Mouse (Mus musculus) small intestine, adult 2 months (tissue): ENCODE data around the gene Trak1. TPM values are rescaled to one million over a fixed set of nuclear protein-coding genes. Genes with fewer than 3 reads are reported as not detected.
A peak's percentile ranks its signal among the peaks of the same experiment; 100 is the strongest.

Experiments
- H3K27ac ChIP-seq: fragments of 200-500 bp; 2 replicates; pipeline ENCODE4 v1.5.1; 2012; ENCODE audit warnings: low read depth, low read length, control low read depth, inconsistent platforms; ENCODE audit not compliant: insufficient read depth
- H3K27me3 ChIP-seq: fragments of 200-500 bp; 2 replicates; pipeline ENCODE4 v1.6.1; 2012; ENCODE audit warnings: mild to moderate bottlenecking, moderate library complexity, low read length, inconsistent platforms; ENCODE audit not compliant: control insufficient read depth, insufficient read depth
- H3K36me3 ChIP-seq: fragments of 200-500 bp; 2 replicates; pipeline ENCODE4 v1.6.1; 2012; ENCODE audit warnings: mild to moderate bottlenecking, low read length, control low read depth, inconsistent platforms; ENCODE audit not compliant: control insufficient read depth, insufficient read depth
- H3K4me1 ChIP-seq: fragments of 200-500 bp; 2 replicates; pipeline ENCODE4 v1.6.1; 2012; ENCODE audit warnings: low read length, inconsistent platforms, mixed read lengths; ENCODE audit not compliant: control insufficient read depth, insufficient read depth, insufficient read length
- H3K4me3 ChIP-seq: fragments of 200-500 bp; 2 replicates; pipeline ENCODE4 v1.5.1; 2012; ENCODE audit warnings: low read depth, mild to moderate bottlenecking, control low read depth, inconsistent platforms, low read length, moderate library complexity
- CTCF ChIP-seq: fragments of 200-500 bp; IDR thresholded peaks from 2 replicates; pipeline ENCODE4 v1.5.1; 2012; ENCODE audit warnings: low read depth, mild to moderate bottlenecking, control low read depth, inconsistent platforms, low read length, moderate library complexity, mixed read lengths; ENCODE audit not compliant: insufficient replicate concordance, insufficient read length; ENCODE audit errors: extremely low read depth
- POLR2A ChIP-seq: fragments of 200-500 bp; IDR thresholded peaks from 2 replicates; pipeline ENCODE4 v1.6.1; 2012; ENCODE audit warnings: low read depth, mild to moderate bottlenecking, control low read depth, inconsistent platforms, low read length, moderate library complexity
- WGBS: fragments of 180-500 bp; shearing (Covaris S2); methylation state at CpG from one replicate; pipeline ENCODE4 v1.1.7; 2018; 5-methylcytosine and 5-hydroxymethylcytosine counted together
- polyA plus RNA-seq: library from polyadenylated mRNA; depleted of rRNA; stranded (reverse); fragments of >200 nt; gene quantifications from 2 replicates; pipeline ENCODE4 v1.2.3, GENCODE M21; 2012

Trak1 gene
- polyA plus RNA-seq, 1 experiment = 99.8 TPM

GRCm38 (mm10) chr9:121385749-121386350 lies 88.5 kb downstream of the Trak1 start:
- Histone ChIP-seq H3K27ac (no peak overlapping the region), H3K4me3 (no peak overlapping the region), H3K4me1 (peaks cover 3% of the 10 kb centered on the region), H3K36me3 (peaks cover 2% of the 10 kb centered on the region), H3K27me3 (no peaks in the 10 kb centered on the region)
- WGBS = 93% methylated on average over 12 of the region's 12 CpGs
- TF ChIP-seq CTCF = no peak
- TF ChIP-seq POLR2A = no peak

- H3K36me3 ChIP-seq = peaks cover 4% of the 10 kb centered on the region
- peaks cover 1% of the 10 kb centered on the region for H3K4me1 ChIP-seq
- WGBS = 76% methylated on average over 9 of the region's 9 CpGs
- no peak overlapping the region for H3K4me3 ChIP-seq
- TF ChIP-seq CTCF (no peak), POLR2A (no peak)
- no peaks in the 10 kb centered on the region for H3K27me3 ChIP-seq
- no peak overlapping the region for H3K27ac ChIP-seq
Measured at GRCm38 (mm10) chr9:121387539-121388272, 90.4 kb downstream of the Trak1 start.

- 85% methylated on average over 13 of the region's 13 CpGs for WGBS
- no peaks in the 10 kb centered on the region for H3K27me3 ChIP-seq
- H3K4me3 ChIP-seq = no peak overlapping the region
- no peak overlapping the region for H3K27ac ChIP-seq
- H3K36me3 ChIP-seq = peaks cover 8% of the 10 kb centered on the region
- no peak for TF ChIP-seq POLR2A
- no peak for TF ChIP-seq CTCF
- H3K4me1 ChIP-seq = no peaks in the 10 kb centered on the region; the same call in none of the 2 replicates
Measured at GRCm38 (mm10) chr9:121388273-121388931, 91.1 kb downstream of the Trak1 start.

GRCm38 (mm10) chr9:121389258-121389657 lies 92.0 kb downstream of the Trak1 start:
- Histone ChIP-seq H3K36me3 (peaks cover 10% of the 10 kb centered on the region), H3K4me3 (no peak overlapping the region), H3K4me1 (no peaks in the 10 kb centered on the region; the same call in none of the 2 replicates), H3K27me3 (no peaks in the 10 kb centered on the region), H3K27ac (no peak overlapping the region)
- no peak for TF ChIP-seq POLR2A
- TF ChIP-seq CTCF = no peak
- WGBS = 76% methylated on average over 10 of the region's 10 CpGs

- H3K4me3 ChIP-seq = no peak overlapping the region
- H3K27me3 ChIP-seq = no peaks in the 10 kb centered on the region
- WGBS = 94% methylated on average over 13 of the region's 13 CpGs
- peaks cover 14% of the 10 kb centered on the region for H3K36me3 ChIP-seq
- no peak overlapping the region for H3K27ac ChIP-seq
- peaks cover 13% of the 10 kb centered on the region for H3K4me1 ChIP-seq
- TF ChIP-seq CTCF = no peak
- no peak for TF ChIP-seq POLR2A
Measured at GRCm38 (mm10) chr9:121391898-121392297, 94.6 kb downstream of the Trak1 start.

- peaks cover 17% of the 10 kb centered on the region for H3K4me1 ChIP-seq
- H3K27me3 ChIP-seq = no peaks in the 10 kb centered on the region
- TF ChIP-seq CTCF (peak; percentile 74; the same call in 1 of the 2 replicates), POLR2A (no peak)
- H3K36me3 ChIP-seq = peaks cover 12% of the 10 kb centered on the region
- H3K27ac ChIP-seq = no peak overlapping the region
- 22% methylated on average over 5 of the region's 5 CpGs for WGBS
- H3K4me3 ChIP-seq = no peak overlapping the region
Measured at GRCm38 (mm10) chr9:121392427-121392826, 95.1 kb downstream of the Trak1 start.

- WGBS = 98% methylated on average over 4 of the region's 4 CpGs
- Histone ChIP-seq H3K27ac (no peak overlapping the region), H3K4me1 (peaks cover 19% of the 10 kb centered on the region), H3K27me3 (no peaks in the 10 kb centered on the region), H3K4me3 (no peak overlapping the region), H3K36me3 (peaks cover 12% of the 10 kb centered on the region)
- TF ChIP-seq CTCF (peak; percentile 53; the same call in 1 of the 2 replicates), POLR2A (no peak)
Measured at GRCm38 (mm10) chr9:121393104-121393503, 95.8 kb downstream of the Trak1 start.
